Comparison of ENCODE assay signal across 9 mouse cellular contexts in genomic region chr19:41934124-41934523, GRCm38 (mm10). TPM values are rescaled to one million over a fixed set of nuclear protein-coding genes. Genes with fewer than 3 reads are reported as not detected.
DNase-seq lines count a peak whose midpoint lies in the region; ATAC-seq lines count a peak whose summit lies in the region.
"Had no signal": no experiment of that assay in that cellular context is flagged by ENCODE, and none has a peak within 500 bp of the region (broad histone marks: within the 10 kb centered on the region; RNA-seq: fewer than 3 reads in every experiment).

No protein-coding gene starts in this region.

- H3K4me1 ChIP-seq in heart, embryonic 11.5 days (ENCODE audit: control insufficient read depth, insufficient read depth, low read length): peaks cover 16% of the 10 kb centered on the region
- peaks cover 8% of the 10 kb centered on the region for H3K4me1 ChIP-seq in hindbrain, embryonic 11.5 days (replicated peaks; ENCODE audit: control insufficient read depth, insufficient read depth, low read length)
- H3K4me1 ChIP-seq in midbrain, embryonic 10.5 days: peaks cover 24% of the 10 kb centered on the region

- no peak for ATAC-seq in heart, embryonic 11.5 days (replicated peaks; ENCODE audit: insufficient number of reproducible peaks, low FRiP score, low TSS enrichment)
- no peak for ATAC-seq in hindbrain, embryonic 11.5 days (ENCODE audit: low FRiP score)

- H3K4me3 ChIP-seq in heart, embryonic 11.5 days (ENCODE audit: low read depth, low read length): peak overlapping the region; percentile 93
- H3K4me3 ChIP-seq in hindbrain, embryonic 11.5 days (ENCODE audit: low read depth, low read length): peak overlapping the region; percentile 83
- H3K4me3 ChIP-seq in midbrain, embryonic 10.5 days: peak overlapping the region; percentile 98

- no peaks in the 10 kb centered on the region for H3K9me3 ChIP-seq in heart, embryonic 11.5 days (replicated peaks; ENCODE audit: control insufficient read depth, low read length)
- no peaks in the 10 kb centered on the region for H3K9me3 ChIP-seq in hindbrain, embryonic 11.5 days (ENCODE audit: control insufficient read depth, low read length)
- no peaks in the 10 kb centered on the region for H3K9me3 ChIP-seq in midbrain, embryonic 10.5 days (replicated peaks)

- H3K27ac ChIP-seq in heart, embryonic 11.5 days (ENCODE audit: low read depth, low read length): no peak overlapping the region
- H3K27ac ChIP-seq in hindbrain, embryonic 11.5 days (ENCODE audit: low read depth, low read length): no peak overlapping the region
- peak overlapping the region; percentile 90 for H3K27ac ChIP-seq in midbrain, embryonic 10.5 days (replicated peaks)

- peaks cover 4% of the 10 kb centered on the region; the same call in 1 of the 2 replicates for H3K36me3 ChIP-seq in heart, embryonic 11.5 days (ENCODE audit: control insufficient read depth, insufficient read depth, low read length)
- H3K36me3 ChIP-seq in hindbrain, embryonic 11.5 days (ENCODE audit: control insufficient read depth, insufficient read depth, low read length): no peaks in the 10 kb centered on the region
- peaks cover 49% of the 10 kb centered on the region for H3K36me3 ChIP-seq in midbrain, embryonic 10.5 days

- H3K9ac ChIP-seq in heart, embryonic 11.5 days (ENCODE audit: low read depth, low read length): peak overlapping the region; percentile 77
- H3K9ac ChIP-seq in hindbrain, embryonic 11.5 days (ENCODE audit: low read depth, low read length): peak overlapping the region; percentile 73

- H3K27me3 ChIP-seq in heart, embryonic 11.5 days (ENCODE audit: control insufficient read depth, insufficient read depth, low read length): no peaks in the 10 kb centered on the region
- no peaks in the 10 kb centered on the region for H3K27me3 ChIP-seq in hindbrain, embryonic 11.5 days (ENCODE audit: control insufficient read depth, insufficient read depth, low read length)
- H3K27me3 ChIP-seq in midbrain, embryonic 10.5 days (ENCODE audit: low read depth, poor library complexity, severe bottlenecking): no peaks in the 10 kb centered on the region
- H3K27me3 ChIP-seq: Patski had no signal

- H3K4me2 ChIP-seq in heart, embryonic 11.5 days: peak overlapping the region; percentile 94
- peak overlapping the region; percentile 58 for H3K4me2 ChIP-seq in hindbrain, embryonic 11.5 days (replicated peaks; ENCODE audit: low read depth, low read length)

- no peak for DNase-seq in heart, adult 18-20 months
- DNase-seq in MEL-GATA-1-ER (ENCODE audit: extremely low read depth, low read depth): peak; percentile 31
- no peak for DNase-seq in hindbrain, embryonic 11.5 days (ENCODE audit: low spot score)
- no peak for DNase-seq in midbrain, embryonic 10.5 days (ENCODE audit: low spot score)
- DNase-seq in gastrocnemius, postnatal 10 days: no peak
- DNase-seq in right cerebral cortex, postnatal 10 days (ENCODE audit: low spot score in 2 of 2): no peak
- no peak for DNase-seq in left cerebral cortex, adult 11 months (ENCODE audit: low spot score)

- WGBS in heart, embryonic 11.5 days (ENCODE audit: insufficient replicate concordance): 46% methylated on average over 6 of the region's 6 CpGs
- WGBS in hindbrain, embryonic 11.5 days: 44% methylated on average over 6 of the region's 6 CpGs
- 38% methylated on average over 6 of the region's 6 CpGs for WGBS in midbrain, embryonic 10.5 days

RNA-seq across cellular contexts. Expression of gene Zdhhc16, which starts 0.8 kb away (rescaled TPM):
- 49.5 and 49.6 TPM in 2 replicates for polyA plus RNA-seq in heart, embryonic 11.5 days (2014; fragmentation: Nextera tagmentation; extraction: Ambion mirVana)
- total RNA-seq in heart, adult 18-20 months (2021): 10 to 100 TPM; 12.9 to 14.0 TPM
- polyA plus RNA-seq in hindbrain, embryonic 11.5 days (2014; fragmentation: Nextera tagmentation; extraction: Ambion mirVana): 59.0 and 59.1 TPM in 2 replicates
- 88.4 and 91.6 TPM in 2 replicates for polyA plus RNA-seq in midbrain, embryonic 10.5 days (2016; fragmentation: Nextera tagmentation; extraction: Ambion mirVana)
- 10 to 100 TPM; 22.7 to 31.3 TPM for total RNA-seq in gastrocnemius, postnatal 10 days (2021)

RNA-seq across cellular contexts. Expression of gene Exosc1, which starts 0.9 kb away (rescaled TPM):
- polyA plus RNA-seq in heart, embryonic 11.5 days (2014; fragmentation: Nextera tagmentation; extraction: Ambion mirVana): 50.6 and 54.8 TPM in 2 replicates
- total RNA-seq in heart, adult 18-20 months (2021): 10 to 100 TPM; 11.4 to 13.1 TPM
- 77.2 and 83.2 TPM in 2 replicates for polyA plus RNA-seq in hindbrain, embryonic 11.5 days (2014; fragmentation: Nextera tagmentation; extraction: Ambion mirVana)
- polyA plus RNA-seq in midbrain, embryonic 10.5 days (2016; fragmentation: Nextera tagmentation; extraction: Ambion mirVana): 82.1 and 96.4 TPM in 2 replicates
- total RNA-seq in gastrocnemius, postnatal 10 days (2021): 10 to 100 TPM; 18.2 to 20.1 TPM

RNA-seq across cellular contexts. Expression of gene Pgam1, which starts 22.4 kb away (rescaled TPM):
- polyA plus RNA-seq in heart, embryonic 11.5 days (2014; fragmentation: Nextera tagmentation; extraction: Ambion mirVana): 1,127 and 1,144 TPM in 2 replicates
- 100 to 1,000 TPM; 128 TPM for total RNA-seq in heart, adult 18-20 months (2021)
- 767 and 789 TPM in 2 replicates for polyA plus RNA-seq in hindbrain, embryonic 11.5 days (2014; fragmentation: Nextera tagmentation; extraction: Ambion mirVana)
- 924 and 1,153 TPM in 2 replicates for polyA plus RNA-seq in midbrain, embryonic 10.5 days (2016; fragmentation: Nextera tagmentation; extraction: Ambion mirVana)
- total RNA-seq in gastrocnemius, postnatal 10 days (2021): 10 to 100 TPM; 31.3 to 34.2 TPM

RNA-seq across cellular contexts. Expression of gene Rrp12, which starts 38.2 kb away (rescaled TPM):
- 8.5 and 10.4 TPM in 2 replicates for polyA plus RNA-seq in heart, embryonic 11.5 days (2014; fragmentation: Nextera tagmentation; extraction: Ambion mirVana)
- total RNA-seq in heart, adult 18-20 months (2021): 10 to 100 TPM; 16.0 to 18.0 TPM
- polyA plus RNA-seq in hindbrain, embryonic 11.5 days (2014; fragmentation: Nextera tagmentation; extraction: Ambion mirVana): 11.5 and 13.8 TPM in 2 replicates
- 34.0 and 35.4 TPM in 2 replicates for polyA plus RNA-seq in midbrain, embryonic 10.5 days (2016; fragmentation: Nextera tagmentation; extraction: Ambion mirVana)
- 10 to 100 TPM; 27.6 to 28.4 TPM for total RNA-seq in gastrocnemius, postnatal 10 days (2021)

RNA-seq across cellular contexts. Expression of gene Mms19, which starts 46.8 kb away (rescaled TPM):
- polyA plus RNA-seq in heart, embryonic 11.5 days (2014; fragmentation: Nextera tagmentation; extraction: Ambion mirVana): 24.8 and 26.9 TPM in 2 replicates
- total RNA-seq in heart, adult 18-20 months (2021): 10 to 100 TPM; 13.9 to 14.6 TPM
- polyA plus RNA-seq in hindbrain, embryonic 11.5 days (2014; fragmentation: Nextera tagmentation; extraction: Ambion mirVana): 32.5 and 32.6 TPM in 2 replicates
- polyA plus RNA-seq in midbrain, embryonic 10.5 days (2016; fragmentation: Nextera tagmentation; extraction: Ambion mirVana): 34.8 and 39.4 TPM in 2 replicates
- total RNA-seq in gastrocnemius, postnatal 10 days (2021): 10 to 100 TPM in 1 of 2 experiments, 1 to 10 TPM in 1; 9.2 to 12.9 TPM
